Mouse (Mus musculus): Measurements from ENCODE around the gene B3glct. TPM values are rescaled to one million over a fixed set of nuclear protein-coding genes. Genes with fewer than 3 reads are reported as not detected.
A peak's percentile ranks its signal among the peaks of the same experiment; 100 is the strongest.

The B3glct gene
- 12.7 and 14.9 TPM in 2 replicates for polyA plus RNA-seq (2016; fragmentation: Nextera tagmentation; extraction: Ambion mirVana)

- Histone ChIP-seq H3K9me3 (no peaks in the 10 kb centered on the region), H3K27me3 (ENCODE audit: insufficient read depth, poor library complexity, severe bottlenecking) (0 out of 2 replicates have a peak, but pooled peaks cover 7% of the 10 kb centered on the region), H3K27ac (peak within 1 kb of the TSS; percentile 98), H3K4me1 (peaks cover 8% of the 10 kb centered on the region), H3K36me3 (no peaks in the 10 kb centered on the region), H3K4me3 (peak within 1 kb of the TSS; percentile 83)
- DNase-seq (ENCODE audit: low spot score) = peak; percentile 90
- WGBS = 1% methylated on average over 88 of the region's 106 CpGs
Measured at GRCm38 (mm10) chr5:149678100-149678989, at the start of gene B3glct. B3glct (plus strand) TSS chr5:149678230.

- Histone ChIP-seq H3K4me3 (peak overlapping the region; percentile 81), H3K27me3 (ENCODE audit: insufficient read depth, poor library complexity, severe bottlenecking) (no peaks in the 10 kb centered on the region), H3K36me3 (peaks cover 45% of the 10 kb centered on the region), H3K27ac (no peak overlapping the region), H3K9me3 (no peaks in the 10 kb centered on the region), H3K4me1 (peaks cover 15% of the 10 kb centered on the region)
- WGBS = 76% methylated on average over 11 of the region's 11 CpGs
- DNase-seq (ENCODE audit: low spot score) = no peak
Measured at GRCm38 (mm10) chr5:149634409-149635035, 43.5 kb upstream of the B3glct start.

- Histone ChIP-seq H3K27me3 (ENCODE audit: insufficient read depth, poor library complexity, severe bottlenecking) (no peaks in the 10 kb centered on the region), H3K27ac (peak overlapping the region; percentile 92), H3K4me1 (peaks cover 15% of the 10 kb centered on the region), H3K9me3 (no peaks in the 10 kb centered on the region), H3K36me3 (peaks cover 35% of the 10 kb centered on the region), H3K4me3 (peak overlapping the region; percentile 81)
- no peak for DNase-seq (ENCODE audit: low spot score)
- under 1% methylated on average over 24 of the region's 24 CpGs for WGBS
Measured at GRCm38 (mm10) chr5:149635556-149635955, 42.5 kb upstream of the B3glct start.

- WGBS = under 1% methylated on average over 60 of the region's 60 CpGs
- Histone ChIP-seq H3K4me1 (peaks cover 15% of the 10 kb centered on the region), H3K27me3 (ENCODE audit: insufficient read depth, poor library complexity, severe bottlenecking) (no peaks in the 10 kb centered on the region), H3K27ac (peak within 1 kb of the TSS; percentile 92), H3K4me3 (peak within 1 kb of the TSS; percentile 81), H3K9me3 (no peaks in the 10 kb centered on the region), H3K36me3 (peaks cover 27% of the 10 kb centered on the region)
- peak; percentile 100 for DNase-seq (ENCODE audit: low spot score)
Measured at GRCm38 (mm10) chr5:149636075-149636920, 41.7 kb upstream of the B3glct start, which contains the start of gene Hsph1. Hsph1 (minus strand) TSS chr5:149636376.

- 64% methylated on average over 8 of the region's 8 CpGs for WGBS
- Histone ChIP-seq H3K9me3 (no peaks in the 10 kb centered on the region), H3K4me1 (peaks cover 15% of the 10 kb centered on the region), H3K27me3 (ENCODE audit: insufficient read depth, poor library complexity, severe bottlenecking) (no peaks in the 10 kb centered on the region), H3K36me3 (peaks cover 17% of the 10 kb centered on the region), H3K27ac (peak overlapping the region; percentile 92), H3K4me3 (peak overlapping the region; percentile 81)
- no peak for DNase-seq (ENCODE audit: low spot score)
Measured at GRCm38 (mm10) chr5:149637306-149637705, 40.7 kb upstream of the B3glct start.

- no peak for DNase-seq (ENCODE audit: low spot score)
- Histone ChIP-seq H3K9me3 (no peaks in the 10 kb centered on the region), H3K27ac (no peak overlapping the region), H3K4me1 (no peaks in the 10 kb centered on the region), H3K36me3 (no peaks in the 10 kb centered on the region), H3K27me3 (ENCODE audit: insufficient read depth, poor library complexity, severe bottlenecking) (no peaks in the 10 kb centered on the region), H3K4me3 (no peak overlapping the region)
- 74% methylated on average over 8 of the region's 8 CpGs for WGBS
Measured at GRCm38 (mm10) chr5:149641277-149641892, 36.6 kb upstream of the B3glct start.

GRCm38 (mm10) chr5:149642366-149642765 is 35.7 kb upstream of the B3glct start:
- no peak overlapping the region for H3K27ac ChIP-seq
- H3K9me3 ChIP-seq = no peaks in the 10 kb centered on the region
- no peak overlapping the region for H3K4me3 ChIP-seq
- no peaks in the 10 kb centered on the region for H3K27me3 ChIP-seq (ENCODE audit: insufficient read depth, poor library complexity, severe bottlenecking)
- H3K4me1 ChIP-seq = no peaks in the 10 kb centered on the region
- WGBS = 58% methylated on average over 6 of the region's 6 CpGs
- DNase-seq (ENCODE audit: low spot score) = no peak
- H3K36me3 ChIP-seq = no peaks in the 10 kb centered on the region

- no peaks in the 10 kb centered on the region for H3K4me1 ChIP-seq
- no peak overlapping the region for H3K4me3 ChIP-seq
- no peak overlapping the region for H3K27ac ChIP-seq
- no peaks in the 10 kb centered on the region for H3K36me3 ChIP-seq
- no peaks in the 10 kb centered on the region for H3K9me3 ChIP-seq
- H3K27me3 ChIP-seq (ENCODE audit: insufficient read depth, poor library complexity, severe bottlenecking) = no peaks in the 10 kb centered on the region
- WGBS = 79% methylated on average over 11 of the region's 11 CpGs
- DNase-seq (ENCODE audit: low spot score) = no peak
Measured at GRCm38 (mm10) chr5:149642783-149643509, 35.1 kb upstream of the B3glct start.

- Histone ChIP-seq H3K36me3 (no peaks in the 10 kb centered on the region), H3K4me3 (no peak overlapping the region), H3K27me3 (ENCODE audit: insufficient read depth, poor library complexity, severe bottlenecking) (no peaks in the 10 kb centered on the region), H3K27ac (peak overlapping the region; percentile 60; the same call in 1 of the 2 replicates), H3K9me3 (no peaks in the 10 kb centered on the region), H3K4me1 (peaks cover 10% of the 10 kb centered on the region; the same call in 1 of the 2 replicates)
- 76% methylated on average over 8 of the region's 8 CpGs for WGBS
- DNase-seq (ENCODE audit: low spot score) = no peak
Measured at GRCm38 (mm10) chr5:149647367-149648115, 30.5 kb upstream of the B3glct start.

GRCm38 (mm10) chr5:149648196-149648595 is 29.8 kb upstream of the B3glct start:
- Histone ChIP-seq H3K4me1 (peaks cover 10% of the 10 kb centered on the region; the same call in 1 of the 2 replicates), H3K4me3 (no peak overlapping the region), H3K36me3 (no peaks in the 10 kb centered on the region), H3K27me3 (ENCODE audit: insufficient read depth, poor library complexity, severe bottlenecking) (no peaks in the 10 kb centered on the region), H3K9me3 (no peaks in the 10 kb centered on the region), H3K27ac (peak overlapping the region; percentile 60; the same call in 1 of the 2 replicates)
- DNase-seq (ENCODE audit: low spot score) = no peak
- WGBS = 56% methylated on average over 4 of the region's 4 CpGs

- no peak overlapping the region for H3K4me3 ChIP-seq
- no peaks in the 10 kb centered on the region for H3K27me3 ChIP-seq (ENCODE audit: insufficient read depth, poor library complexity, severe bottlenecking)
- H3K27ac ChIP-seq = peak overlapping the region; percentile 60
- DNase-seq (ENCODE audit: low spot score) = peak; percentile 89
- 34% methylated on average over 6 of the region's 6 CpGs for WGBS
- H3K36me3 ChIP-seq = no peaks in the 10 kb centered on the region
- peaks cover 10% of the 10 kb centered on the region; the same call in 1 of the 2 replicates for H3K4me1 ChIP-seq
- no peaks in the 10 kb centered on the region for H3K9me3 ChIP-seq
Measured at GRCm38 (mm10) chr5:149648895-149649406, 29.1 kb upstream of the B3glct start.
